Mouse (Mus musculus): ENCODE results near the gene Sytl5.

- no peak for TF ChIP-seq CTCF (IDR thresholded peaks at IDR 0.05; ENCODE audit: insufficient read depth, low read length)
- no peak for TF ChIP-seq POLR2A (IDR thresholded peaks at IDR 0.05; ENCODE audit: borderline replicate concordance, extremely low read depth, low read depth, low read length)
Observed at GRCm38 (mm10) chrX:10000718-10001117, 115.3 kb downstream of the Sytl5 start.

All from lung, adult 2 months (tissue).